Mouse (Mus musculus) CD8-positive naive resting alpha-beta T cell, adult 57 days (primary cell): Measurements from ENCODE around the gene Ptgr2. TPM values are rescaled to one million over a fixed set of nuclear protein-coding genes. Genes with fewer than 3 reads are reported as not detected.

Experiments
- total RNA-seq: library from RNA; stranded (reverse); gene quantifications from one replicate; pipeline ENCODE4 v1.2.4, GENCODE M21; 2023

Gene Ptgr2
- 18.7 TPM for total RNA-seq

DNA sequence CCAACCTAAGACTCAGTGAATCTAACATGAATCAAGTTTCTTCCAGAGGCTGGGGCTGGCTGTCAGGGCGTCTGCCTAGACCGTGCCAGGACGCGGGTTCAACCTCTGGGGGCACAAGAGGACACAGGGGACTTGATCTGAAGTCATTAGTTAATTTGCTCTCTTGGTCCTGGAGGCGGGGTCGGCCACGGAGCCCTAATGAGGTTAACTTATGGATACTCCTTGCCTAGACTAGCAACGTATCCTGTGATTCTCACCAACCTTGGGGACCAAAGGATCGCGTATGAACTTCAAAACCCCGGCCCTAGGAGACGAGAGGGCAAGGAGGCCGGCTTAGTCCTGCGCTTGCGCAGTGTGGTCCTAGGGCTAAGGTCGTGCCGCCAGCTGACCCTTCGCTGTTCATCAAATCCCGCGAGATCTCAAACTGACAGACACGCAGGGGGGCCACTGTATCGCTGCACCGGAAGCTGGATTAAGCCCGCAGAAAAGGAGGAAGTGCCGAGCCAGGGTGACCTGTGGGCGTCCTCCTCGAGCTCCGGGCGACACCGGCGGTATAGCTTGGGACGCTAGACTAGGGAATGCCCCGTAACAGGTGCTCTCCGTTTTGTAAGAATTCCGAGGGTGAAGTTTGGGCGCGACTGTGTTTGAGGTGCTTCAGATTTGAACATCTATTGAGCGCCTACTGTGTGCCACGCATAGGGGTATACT is at the start of gene Ptgr2:
Gene Ptgr2 (plus strand): TSS at position 348 of the 708 bp plus-strand sequence.

DNA sequence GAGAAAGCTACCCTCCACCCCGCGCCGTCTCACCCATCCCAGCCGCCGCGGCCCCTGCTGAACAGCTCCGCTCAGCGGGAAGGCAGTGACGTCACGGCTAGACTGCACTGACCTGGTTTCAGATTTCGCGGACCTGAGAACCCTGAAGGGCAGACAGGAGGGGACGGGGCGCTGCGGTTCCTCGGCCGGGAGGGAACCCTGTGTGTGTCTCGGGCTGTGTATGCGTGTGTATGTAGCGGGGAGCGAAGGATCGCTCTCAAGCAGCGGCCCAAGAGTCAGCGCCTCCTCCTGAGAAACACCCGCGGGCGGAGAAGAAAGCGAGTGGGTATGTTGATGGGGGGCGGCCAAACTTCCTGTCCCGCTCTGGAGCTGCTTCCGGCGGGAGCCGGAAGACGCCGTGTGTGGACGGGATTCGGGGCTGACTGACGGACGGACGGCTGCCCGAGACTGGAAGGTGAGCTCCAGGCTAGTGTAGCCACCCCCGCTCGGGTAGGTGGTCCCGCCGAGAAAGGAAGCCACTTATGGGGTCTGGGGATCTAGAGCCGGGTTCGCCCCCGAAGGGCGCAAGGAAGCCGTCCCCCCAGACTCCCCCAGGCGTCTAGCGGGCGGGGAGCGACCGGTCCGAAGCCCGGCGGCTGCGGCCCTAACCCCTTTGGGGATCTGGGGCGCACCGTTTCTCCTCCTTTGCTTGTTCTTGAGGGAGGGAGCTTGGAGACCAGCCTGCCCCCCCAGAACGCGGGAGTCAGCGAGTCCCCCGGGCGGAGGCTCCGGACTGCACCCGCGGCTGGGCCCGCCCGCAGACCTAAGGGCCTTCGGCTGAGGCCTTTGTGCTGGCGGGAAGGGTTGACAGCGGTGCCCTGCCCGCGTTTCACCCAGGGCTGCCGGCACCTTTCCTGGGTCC is 31.9 kb downstream of the Ptgr2 start, which contains the start of gene Zfp410:
Gene Zfp410 (plus strand): TSS at position 132 of the 901 bp plus-strand sequence.

DNA sequence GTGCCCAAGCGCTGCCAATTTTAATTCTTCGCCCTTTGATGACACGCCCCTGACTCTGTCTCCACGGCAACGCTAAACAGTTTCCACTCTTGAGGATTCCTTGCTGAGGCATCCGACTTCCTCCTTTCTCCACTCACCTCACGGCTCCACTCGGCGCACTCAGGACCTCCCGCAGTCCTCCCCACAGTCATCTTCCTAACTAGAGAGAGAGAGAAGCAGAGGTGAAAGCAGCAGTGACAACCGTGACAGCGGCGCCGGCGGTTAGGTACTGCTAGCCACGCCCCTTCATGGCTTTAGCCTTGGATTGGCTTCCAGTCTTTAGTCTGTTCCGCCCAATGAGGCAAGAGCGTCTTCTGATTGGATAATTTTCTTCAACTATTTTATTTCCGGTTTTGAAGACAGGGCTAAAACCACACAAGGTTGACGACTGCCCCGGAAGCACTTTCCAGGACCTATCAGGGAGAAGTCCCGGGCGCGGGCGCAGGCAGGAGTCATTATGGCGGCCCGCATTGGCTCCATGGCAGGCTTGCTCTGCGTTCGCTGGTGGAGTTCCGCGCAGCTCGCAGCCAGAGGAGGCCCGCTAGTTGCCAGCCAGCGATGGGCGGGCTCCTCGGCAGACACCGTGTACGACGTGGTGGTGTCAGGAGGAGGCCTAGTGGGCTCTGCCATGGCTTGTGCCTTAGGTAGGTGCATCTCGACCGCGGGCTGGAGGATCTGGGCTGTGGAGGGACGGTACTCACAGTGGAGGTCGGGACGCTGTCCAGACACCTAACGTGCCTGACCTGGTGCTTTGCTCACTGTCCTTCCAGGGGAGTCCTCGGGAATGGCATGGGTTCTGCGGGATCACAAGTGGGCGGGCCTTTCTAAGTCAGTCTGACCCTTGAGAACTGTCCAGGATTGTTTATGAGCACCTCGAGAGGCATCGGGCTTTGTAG is 76.8 kb downstream of the Ptgr2 start, which contains the start of the genes Coq6 and Fam161b:
Gene Coq6 (plus strand): TSS at position 103 of the 935 bp plus-strand sequence.
Gene Fam161b (minus strand): TSS at position 279 of the 935 bp plus-strand sequence.

Other genes with a start within 250 kb of the Ptgr2 start
- not detected for gene Acot4, start 246.9 kb upstream of the Ptgr2 start, total RNA-seq
- gene Gm49366, start 246.3 kb upstream of the Ptgr2 start, total RNA-seq, result not detected
- gene Acot3, start 233.1 kb upstream of the Ptgr2 start, total RNA-seq, result not detected
- gene Acot5, start 215.9 kb upstream of the Ptgr2 start, total RNA-seq, result 0.40 TPM
- 2.8 TPM for gene Acot6, start 184.6 kb upstream of the Ptgr2 start, total RNA-seq
- 1.2 TPM for gene Dnal1, start 170.9 kb upstream of the Ptgr2 start, total RNA-seq
- 9.3 TPM for gene Pnma1, start 136.7 kb upstream of the Ptgr2 start, total RNA-seq
- gene Elmsan1, start 66.4 kb upstream of the Ptgr2 start, total RNA-seq, result 131 TPM
- 76.3 TPM for gene Zfp410, start 31.6 kb downstream of the Ptgr2 start, total RNA-seq
- 30.3 TPM for gene Coq6, start 76.4 kb downstream of the Ptgr2 start, total RNA-seq
- gene Fam161b, start 76.6 kb downstream of the Ptgr2 start, total RNA-seq, result 1.2 TPM
- 38.2 TPM for gene Entpd5, start 123.8 kb downstream of the Ptgr2 start, total RNA-seq
- 3.3 TPM for gene Bbof1, start 123.8 kb downstream of the Ptgr2 start, total RNA-seq
- 38.0 TPM for gene Rnf113a2, start 132.0 kb downstream of the Ptgr2 start, total RNA-seq
- 15.0 TPM for gene Aldh6a1, start 165.8 kb downstream of the Ptgr2 start, total RNA-seq
- 20.2 TPM for gene Lin52, start 166.2 kb downstream of the Ptgr2 start, total RNA-seq